Mouse (Mus musculus): ENCODE results near the gene Batf2. TPM values are rescaled to one million over a fixed set of nuclear protein-coding genes. Genes with fewer than 3 reads are reported as not detected.

Gene Batf2
- total and polyA plus RNA-seq, 3 experiments, result not detected

- dilution Hi-C loops (cut with MboI; ENCODE audit: extremely low pct_ligation_motif_present, extremely low pct_unique_long_range_greater_than_20kb, low sequenced_read_pairs) (no loop called here), in situ Hi-C loops (cut with MboI; ENCODE audit: low pct_ligation_motif_present, low pct_unique_long_range_greater_than_20kb, low sequenced_read_pairs) (no loop called here)
- TF ChIP-seq MXI1 (IDR thresholded peaks at IDR 0.05; ENCODE audit: low read depth, low read length) (no peak), BHLHE40 (IDR thresholded peaks at IDR 0.05; ENCODE audit: low read depth, low read length) (no peak), KAT2A (IDR thresholded peaks at IDR 0.05; ENCODE audit: insufficient replicate concordance, low read length) (no peak), HCFC1 (IDR thresholded peaks at IDR 0.05; ENCODE audit: low read depth, low read length) (no peak), SIN3A (IDR thresholded peaks at IDR 0.05; ENCODE audit: low read length) (no peak), MAFK (IDR thresholded peaks at IDR 0.05; ENCODE audit: insufficient replicate concordance, low read length) (no peak)
Observed at GRCm38 (mm10) chr19:6094119-6094518, 46.7 kb upstream of the Batf2 start, which contains the start of gene AC131692.1. TSS of gene AC131692.1 (plus strand) at chr19:6094419.

GRCm38 (mm10) chr19:6097847-6098246 lies 42.9 kb upstream of the Batf2 start:
- Histone ChIP-seq H3K4me1 (ENCODE audit: control insufficient read depth in 1 of 2, insufficient read depth in 2 of 2) (0 out of 4 replicates have a peak, but pooled peaks cover 0 to 2% of the 10 kb centered on the region in 2 experiments), H3K9me3 (replicated peaks; ENCODE audit: low read length) (no peaks in the 10 kb centered on the region), H3K4me2 (ENCODE audit: insufficient read depth, low read depth, poor library complexity, severe bottlenecking) (no peak overlapping the region), H3K4me3 (replicated peaks in 1 of 3; ENCODE audit: low read depth in 2 of 3, low read length in 2 of 3, poor library complexity in 1 of 3) (no peak overlapping the region), H3K36me3 (replicated peaks in 1 of 2; ENCODE audit: control insufficient read depth in 1 of 2, insufficient read depth in 1 of 2, low read length in 1 of 2) (peaks cover 34 to 69% of the 10 kb centered on the region in 2 experiments), H3K9ac (ENCODE audit: insufficient read depth, low read depth) (no peak overlapping the region), H3K27ac (ENCODE audit: insufficient read depth, low read depth) (no peak overlapping the region), H3K79me2 (replicated peaks; ENCODE audit: control insufficient read depth, extremely low read depth, insufficient read depth, poor library complexity, severe bottlenecking) (no peaks in the 10 kb centered on the region), H3K27me3 (replicated peaks) (no peaks in the 10 kb centered on the region)
- no peak for DNase-seq (ENCODE audit: extremely low read depth)
- TF ChIP-seq CHD1 (IDR thresholded peaks at IDR 0.05; ENCODE audit: low read depth, low read length) (no peak), RCOR1 (conservative IDR thresholded peaks at IDR 0.05; ENCODE audit: low read depth, low read length) (no peak), TCF12 (IDR thresholded peaks at IDR 0.05; ENCODE audit: low read depth, low read length) (no peak)
- in situ Hi-C loops (cut with MboI; ENCODE audit: low pct_ligation_motif_present, low pct_unique_long_range_greater_than_20kb, low sequenced_read_pairs) (no loop called here), dilution Hi-C loops (cut with MboI; ENCODE audit: extremely low pct_ligation_motif_present, extremely low pct_unique_long_range_greater_than_20kb, low sequenced_read_pairs) (no loop called here)

More at GRCm38 (mm10) chr19:6094119-6094518, 46.7 kb upstream of the Batf2 start, which contains the start of gene AC131692.1:
- DNase-seq (ENCODE audit: extremely low read depth), result no peak
- H3K36me3 ChIP-seq (replicated peaks in 1 of 2; ENCODE audit: control insufficient read depth in 1 of 2, insufficient read depth in 1 of 2, low read length in 1 of 2), result peaks cover 65 to 91% of the 10 kb centered on the region in 2 experiments
- H3K9me3 ChIP-seq (replicated peaks; ENCODE audit: low read length), result no peaks in the 10 kb centered on the region
- H3K27me3 ChIP-seq (replicated peaks), result no peaks in the 10 kb centered on the region
- H3K4me1 ChIP-seq (ENCODE audit: control insufficient read depth in 1 of 2, insufficient read depth in 2 of 2), result peaks cover 0 to 5% of the 10 kb centered on the region in 2 experiments; a peak in 1 of 4 replicates
- H3K4me2 ChIP-seq (ENCODE audit: insufficient read depth, low read depth, poor library complexity, severe bottlenecking), result no peak within 1 kb of the TSS
- no peak within 1 kb of the TSS for H3K9ac ChIP-seq (ENCODE audit: insufficient read depth, low read depth)
- no peak within 1 kb of the TSS for H3K4me3 ChIP-seq (replicated peaks in 1 of 3; ENCODE audit: low read depth in 2 of 3, low read length in 2 of 3, poor library complexity in 1 of 3)
- H3K27ac ChIP-seq (ENCODE audit: insufficient read depth, low read depth), result no peak within 1 kb of the TSS
- H3K79me2 ChIP-seq (replicated peaks; ENCODE audit: control insufficient read depth, extremely low read depth, insufficient read depth, poor library complexity, severe bottlenecking), result peaks cover 11% of the 10 kb centered on the region

GRCm38 (mm10) chr19:6101186-6101585 lies 39.6 kb upstream of the Batf2 start:
- Histone ChIP-seq H3K27ac (ENCODE audit: insufficient read depth, low read depth) (no peak overlapping the region), H3K4me2 (ENCODE audit: insufficient read depth, low read depth, poor library complexity, severe bottlenecking) (no peak overlapping the region), H3K9me3 (replicated peaks; ENCODE audit: low read length) (no peaks in the 10 kb centered on the region), H3K79me2 (replicated peaks; ENCODE audit: control insufficient read depth, extremely low read depth, insufficient read depth, poor library complexity, severe bottlenecking) (no peaks in the 10 kb centered on the region), H3K27me3 (replicated peaks) (no peaks in the 10 kb centered on the region), H3K4me3 (replicated peaks in 1 of 3; ENCODE audit: low read depth in 2 of 3, low read length in 2 of 3, poor library complexity in 1 of 3) (no peak overlapping the region), H3K4me1 (ENCODE audit: control insufficient read depth in 1 of 2, insufficient read depth in 2 of 2) (peaks cover 0 to 7% of the 10 kb centered on the region in 2 experiments; a peak in 2 of 4 replicates), H3K36me3 (replicated peaks in 1 of 2; ENCODE audit: control insufficient read depth in 1 of 2, insufficient read depth in 1 of 2, low read length in 1 of 2) (peaks cover 12 to 50% of the 10 kb centered on the region in 2 experiments), H3K9ac (ENCODE audit: insufficient read depth, low read depth) (no peak overlapping the region)
- 0 out of 2 replicates have a peak, but pooled peaks have one; percentile 20 for TF ChIP-seq ZMIZ1 (IDR thresholded peaks at IDR 0.05; ENCODE audit: low read depth, low read length)
- TF ChIP-seq MAZ (IDR thresholded peaks at IDR 0.05; ENCODE audit: low read depth, low read length), result no peak
- in situ Hi-C loops (cut with MboI; ENCODE audit: low pct_ligation_motif_present, low pct_unique_long_range_greater_than_20kb, low sequenced_read_pairs) (no loop called here), dilution Hi-C loops (cut with MboI; ENCODE audit: extremely low pct_ligation_motif_present, extremely low pct_unique_long_range_greater_than_20kb, low sequenced_read_pairs) (no loop called here)
- no peak for DNase-seq (ENCODE audit: extremely low read depth)
